Mouse (Mus musculus): ENCODE data around the gene Osbpl10.

DNA sequence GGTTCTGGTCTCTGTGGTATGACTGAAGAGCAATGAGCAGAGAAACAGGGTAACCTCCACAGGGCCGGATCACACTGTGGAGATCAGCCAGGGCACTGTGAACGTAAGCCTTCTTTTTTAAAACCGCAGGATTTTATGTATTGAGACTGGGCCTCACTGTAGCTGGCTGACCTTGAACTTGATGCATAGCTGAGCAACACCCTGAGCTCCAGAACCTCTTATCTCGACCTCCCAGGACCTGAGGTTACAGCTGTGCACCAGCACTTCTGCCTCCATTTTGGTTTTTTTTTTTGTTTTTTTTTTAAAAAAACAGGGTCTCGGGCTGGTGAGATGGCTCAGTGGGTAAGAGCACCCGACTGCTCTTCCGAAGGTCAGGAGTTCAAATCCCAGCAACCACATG lies 231.4 kb downstream of the Osbpl10 start:
- TF ChIP-seq POLR2AphosphoS2 (IDR thresholded peaks at IDR 0.05; ENCODE audit: insufficient read length, low read depth) (no peak), POLR2A (IDR thresholded peaks at IDR 0.05; ENCODE audit: insufficient read length, low read depth) (no peak), TCF12 (IDR thresholded peaks at IDR 0.05; ENCODE audit: insufficient read depth, poor library complexity, severe bottlenecking) (no peak), CEBPB (IDR thresholded peaks at IDR 0.05; ENCODE audit: insufficient read depth, poor library complexity, severe bottlenecking) (no peak), MYOG (IDR thresholded peaks at IDR 0.05; ENCODE audit: control insufficient read depth in 1 of 3, insufficient read depth in 1 of 3, insufficient read length in 2 of 3, low read depth in 2 of 3) (no peak), E2F4 (IDR thresholded peaks at IDR 0.05; ENCODE audit: insufficient read depth) (no peak), REST (IDR thresholded peaks at IDR 0.05; ENCODE audit: insufficient read depth, insufficient read length) (no peak), MYOD1 (IDR thresholded peaks at IDR 0.05; ENCODE audit: control insufficient read depth in 1 of 3, insufficient read length in 2 of 3, low read depth in 2 of 3) (no peak), USF1 (IDR thresholded peaks at IDR 0.05; ENCODE audit: low read depth) (no peak), MAX (IDR thresholded peaks at IDR 0.05; ENCODE audit: low read depth) (no peak)

Measured in myocyte (in vitro differentiated cells).